Mouse (Mus musculus) gastrocnemius, postnatal 4 days (tissue): Measurements from ENCODE around the gene Phf14. TPM values are rescaled to one million over a fixed set of nuclear protein-coding genes. Genes with fewer than 3 reads are reported as not detected.
"Not testable (repeated sequence)": the region's sequence is repeated elsewhere in the genome, so short reads cannot be mapped to it uniquely, and the experiment has no call there.

Source experiments
- DNase-seq, 2 experiments: peaks; one replicate each; pipeline ENCODE4 v3.0.0; 2021 to 2022; ENCODE audit warnings: low spot score in 2 of 2, mixed read lengths in 2 of 2
- long read RNA-seq, 2 experiments: library from polyadenylated mRNA; stranded (forward); transcript quantifications; one replicate each; pipeline ENCODE4 v2.0.0; 2021
- total RNA-seq, 2 experiments: library from RNA; stranded (reverse); gene quantifications; 2 replicates each; pipeline ENCODE4 v1.2.3; 2021

Phf14 gene
- 10 to 100 TPM; 44.6 to 52.1 TPM for total RNA-seq
- long read RNA-seq, experiment 1, transcript Phf14-203 (18 exons, 3,336 nt), result major isoform, 5 of 27 reads
- long read RNA-seq, experiment 1, partial matches to known transcripts, result 8 of 27 reads
- long read RNA-seq, experiment 1, other reads (novel, unspliced or antisense), result 14 of 27 reads
- long read RNA-seq, experiment 2, partial matches to known transcripts, result 0 of 11 reads
- long read RNA-seq, experiment 2, other reads (novel, unspliced or antisense), result 7 of 11 reads

GRCm38 (mm10) chr6:11907269-11908032 is at the start of gene Phf14, which contains the start of gene Ndufa4:
TSS of gene Phf14 (plus strand) at chr6:11907809.
TSS of gene Ndufa4 (minus strand) at chr6:11907497.
- peak; percentile 77 to 92 for DNase-seq

- not testable (repeated sequence) for DNase-seq
Observed at GRCm38 (mm10) chr6:11875364-11875763, 32.2 kb upstream of the Phf14 start.

- DNase-seq, result no peak
Observed at GRCm38 (mm10) chr6:11900809-11901310, 6.7 kb upstream of the Phf14 start.

GRCm38 (mm10) chr6:11906890-11907268 is 730 bp upstream of the Phf14 start:
- no peak for DNase-seq

- no peak for DNase-seq
Observed at GRCm38 (mm10) chr6:11908170-11908569, 561 bp downstream of the Phf14 start.

GRCm38 (mm10) chr6:11925496-11926041 is 18.0 kb downstream of the Phf14 start:
- DNase-seq, result peak; percentile 84 to 89

GRCm38 (mm10) chr6:11926082-11926595 is 18.5 kb downstream of the Phf14 start:
- DNase-seq, result peak in 1 of 2 experiments; percentile 48

GRCm38 (mm10) chr6:11927485-11927884 is 19.9 kb downstream of the Phf14 start:
- no peak for DNase-seq

GRCm38 (mm10) chr6:11933403-11933802 is 25.8 kb downstream of the Phf14 start:
- no peak for DNase-seq

- no peak for DNase-seq
Observed at GRCm38 (mm10) chr6:11940895-11941294, 33.3 kb downstream of the Phf14 start.

- no peak for DNase-seq
Observed at GRCm38 (mm10) chr6:11942089-11942488, 34.5 kb downstream of the Phf14 start.

GRCm38 (mm10) chr6:11948100-11948499 is 40.5 kb downstream of the Phf14 start:
- no peak for DNase-seq

- no peak for DNase-seq
Observed at GRCm38 (mm10) chr6:11960172-11960571, 52.6 kb downstream of the Phf14 start.

GRCm38 (mm10) chr6:11993782-11994181 is 86.2 kb downstream of the Phf14 start:
- DNase-seq, result no peak

- DNase-seq, result no peak
Observed at GRCm38 (mm10) chr6:11998576-11998975, 91.0 kb downstream of the Phf14 start.

GRCm38 (mm10) chr6:11999506-11999905 is 91.9 kb downstream of the Phf14 start:
- no peak for DNase-seq

GRCm38 (mm10) chr6:12005455-12005854 is 97.8 kb downstream of the Phf14 start:
- DNase-seq, result no peak

GRCm38 (mm10) chr6:12006001-12006400 is 98.4 kb downstream of the Phf14 start:
- DNase-seq, result no peak

- no peak for DNase-seq
Observed at GRCm38 (mm10) chr6:12012103-12012502, 104.5 kb downstream of the Phf14 start.

GRCm38 (mm10) chr6:12014035-12014434 is 106.4 kb downstream of the Phf14 start:
- no peak for DNase-seq

GRCm38 (mm10) chr6:12014733-12015132 is 107.1 kb downstream of the Phf14 start:
- no peak for DNase-seq

GRCm38 (mm10) chr6:12019736-12020135 is 112.1 kb downstream of the Phf14 start:
- no peak for DNase-seq
